Mouse (Mus musculus) kidney, adult 9 months (tissue): ENCODE measurements around the gene 1700020N01Rik.

Source experiments
- DNase-seq: peaks from one replicate; pipeline ENCODE4 v3.0.0; 2022

The 1700020N01Rik gene

DNA sequence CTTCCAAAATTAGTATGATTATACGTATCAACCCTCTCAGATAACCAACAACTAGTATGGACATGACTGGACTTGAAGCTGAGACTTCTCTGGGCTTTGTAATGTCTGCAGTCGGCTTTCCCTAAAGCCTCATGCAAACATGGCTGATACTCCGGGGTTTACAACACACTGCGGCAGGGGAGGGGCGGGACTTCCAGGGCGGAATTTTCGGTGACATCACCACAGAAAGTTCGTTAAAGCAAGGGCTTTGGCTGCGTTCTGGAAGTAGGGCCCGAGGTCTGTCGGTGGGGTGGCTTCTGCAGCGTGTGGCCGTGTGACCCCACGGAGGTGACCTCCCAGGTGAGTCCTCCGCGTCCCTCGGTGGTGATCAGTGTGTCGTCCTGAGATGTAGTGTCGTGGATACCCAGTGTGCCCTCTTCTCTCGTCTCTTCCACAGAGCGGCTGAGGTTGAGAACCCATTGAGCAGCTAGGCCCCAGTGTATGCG, at the start of gene 1700020N01Rik:
TSS of gene 1700020N01Rik (plus strand) at position 250 of the 485 bp plus-strand sequence.
- DNase-seq: no peak

DNA sequence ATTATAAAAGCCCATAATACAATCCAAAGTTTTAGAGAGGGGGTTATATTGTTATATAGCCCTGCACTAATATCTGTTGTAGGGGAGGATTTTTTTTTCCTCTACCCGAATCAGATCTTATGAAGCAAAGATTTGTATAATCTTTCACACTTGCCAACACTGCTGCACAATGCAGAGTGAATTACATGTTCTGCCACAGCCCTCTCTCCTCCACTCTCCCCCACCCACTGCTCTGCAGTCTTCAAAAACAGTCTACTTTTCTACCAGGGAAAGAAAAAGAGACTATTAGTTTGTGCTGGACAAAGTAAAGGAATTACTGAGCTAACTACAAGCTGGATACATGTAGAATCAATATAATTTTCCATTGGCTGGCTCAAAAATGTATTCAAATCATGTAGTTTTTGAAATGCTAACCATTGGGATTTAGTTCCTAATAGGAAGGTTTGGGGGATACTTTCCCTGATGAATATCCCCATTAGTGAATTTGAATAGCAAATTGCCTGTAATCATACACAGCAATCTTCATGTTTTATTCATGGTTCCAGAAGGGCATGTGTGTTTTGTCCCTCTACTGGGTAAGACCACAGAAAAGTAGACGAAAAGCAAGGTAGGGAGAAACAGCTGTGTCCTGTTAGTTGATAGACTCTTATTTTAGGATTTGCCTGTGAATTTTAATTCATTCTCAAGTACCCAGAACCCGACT, 49.2 kb upstream of the 1700020N01Rik start:
- DNase-seq: no peak

DNA sequence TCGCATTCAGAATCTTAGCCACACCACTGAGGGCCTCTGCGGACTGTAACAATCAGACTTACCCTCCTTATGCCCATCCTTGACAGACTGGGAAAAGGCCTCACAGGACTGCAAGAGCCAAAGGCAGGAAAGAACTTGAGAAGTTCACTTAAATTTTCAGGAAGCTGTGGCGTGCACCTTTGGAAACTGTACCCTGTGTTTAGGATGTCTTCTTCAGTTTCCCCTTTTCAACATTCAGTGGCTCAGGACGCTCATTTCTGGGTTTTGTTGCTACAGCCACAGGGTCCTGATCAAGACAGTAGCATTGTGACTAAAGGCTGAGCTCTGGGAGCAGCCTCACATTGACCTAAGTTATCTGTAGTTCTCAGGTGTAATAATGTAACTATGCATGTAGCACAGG, 48.2 kb upstream of the 1700020N01Rik start:
- DNase-seq: no peak

DNA sequence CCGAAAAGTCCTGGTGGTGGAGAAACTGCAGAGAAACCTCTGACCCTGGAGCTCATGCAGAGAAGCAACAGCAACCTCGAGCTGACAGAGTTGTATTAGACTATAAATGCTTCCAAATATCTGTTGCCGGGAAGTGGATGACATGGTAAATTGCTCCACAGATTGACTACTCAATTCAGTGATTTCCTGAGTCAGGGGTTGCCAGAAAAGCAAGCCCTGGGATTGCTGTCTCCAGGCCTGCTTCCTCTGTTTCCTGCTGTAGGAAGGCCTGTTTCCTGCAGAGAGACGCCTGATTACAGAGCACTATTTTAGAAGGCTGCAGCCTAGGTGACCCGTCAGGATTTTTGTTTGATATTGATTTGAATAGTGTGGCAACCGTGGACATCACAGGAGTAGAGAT, 47.5 kb upstream of the 1700020N01Rik start:
- peak; percentile 75 for DNase-seq

DNA sequence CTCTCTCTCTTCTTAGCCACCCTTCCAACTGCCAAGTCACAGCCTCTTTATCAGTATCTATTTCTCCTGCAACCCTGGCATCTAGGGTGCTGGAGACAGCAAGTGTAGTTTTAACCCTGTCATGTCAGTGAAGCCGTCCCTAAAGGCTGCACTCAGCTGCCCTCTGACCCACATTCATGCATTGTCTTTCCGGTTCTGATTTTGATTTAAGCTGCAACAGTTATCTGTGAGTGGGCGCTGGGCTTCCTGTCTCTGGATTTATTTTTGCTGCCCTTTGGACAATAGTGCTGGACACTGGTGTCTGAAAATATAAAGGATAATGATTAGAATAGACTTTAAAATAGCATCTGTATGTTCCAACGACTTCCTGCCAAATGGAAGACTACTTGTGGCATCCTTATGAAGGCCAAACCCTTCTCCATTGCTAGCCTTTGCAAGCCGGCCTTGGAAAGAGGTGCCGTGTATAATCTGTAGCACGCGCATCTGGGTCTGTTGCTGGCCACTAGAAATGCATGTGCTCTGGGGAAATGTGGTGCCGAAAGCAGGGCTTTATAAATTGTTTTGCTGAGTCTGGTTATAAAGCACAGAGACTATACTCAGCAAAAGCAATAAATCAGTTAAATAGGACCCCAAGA, 44.0 kb upstream of the 1700020N01Rik start:
- DNase-seq: no peak

DNA sequence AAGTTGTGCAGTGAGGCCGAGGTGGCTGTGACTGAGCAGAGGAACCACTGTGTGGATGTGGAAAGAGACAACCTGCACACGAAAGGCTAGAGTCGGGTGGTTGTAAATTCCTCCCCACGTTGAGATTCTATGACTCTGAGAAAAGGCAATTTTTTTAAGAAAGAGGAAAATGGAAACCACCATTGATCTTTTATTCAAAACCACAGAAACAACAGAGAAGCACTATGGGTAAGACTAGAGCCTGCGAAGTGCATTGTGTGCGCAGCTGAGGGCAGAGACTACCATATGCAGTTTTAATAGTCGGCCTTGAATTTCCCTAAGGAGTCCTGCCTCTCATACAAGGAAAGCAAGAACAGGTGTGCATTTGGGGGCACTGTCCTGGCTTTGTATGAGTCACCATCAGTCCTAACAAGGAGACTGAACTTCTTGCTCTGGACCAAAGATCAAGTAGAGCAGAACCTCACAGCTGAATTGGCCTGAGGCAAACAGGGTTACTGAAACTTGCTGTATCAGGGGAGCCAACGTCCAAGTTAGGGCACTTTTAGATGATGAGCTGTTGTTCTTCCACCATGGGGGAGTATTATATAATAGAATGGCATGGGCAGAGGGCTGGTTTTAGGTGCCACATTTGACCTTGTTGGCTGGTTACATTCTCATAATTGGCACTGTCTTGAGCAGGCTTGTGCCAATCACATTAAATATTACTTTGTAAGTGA, 39.8 kb upstream of the 1700020N01Rik start:
- peak; percentile 94 for DNase-seq

DNA sequence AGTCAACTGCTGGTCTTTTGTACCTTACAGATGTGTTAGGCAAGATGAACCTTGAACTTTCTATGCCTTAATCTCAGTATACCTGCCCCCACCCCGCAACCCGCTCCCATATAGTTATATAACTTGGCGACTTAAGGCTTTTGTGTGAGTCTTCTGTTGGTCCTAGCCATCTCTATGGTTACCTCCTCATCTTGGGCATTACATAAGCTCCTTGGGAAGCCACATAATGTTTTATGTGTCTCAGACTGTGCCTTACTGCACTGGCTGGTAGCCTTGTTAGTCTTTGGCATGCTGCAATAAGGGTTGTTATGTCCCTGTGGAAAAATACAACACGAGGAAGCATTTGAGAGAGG, 39.3 kb upstream of the 1700020N01Rik start:
- no peak for DNase-seq

DNA sequence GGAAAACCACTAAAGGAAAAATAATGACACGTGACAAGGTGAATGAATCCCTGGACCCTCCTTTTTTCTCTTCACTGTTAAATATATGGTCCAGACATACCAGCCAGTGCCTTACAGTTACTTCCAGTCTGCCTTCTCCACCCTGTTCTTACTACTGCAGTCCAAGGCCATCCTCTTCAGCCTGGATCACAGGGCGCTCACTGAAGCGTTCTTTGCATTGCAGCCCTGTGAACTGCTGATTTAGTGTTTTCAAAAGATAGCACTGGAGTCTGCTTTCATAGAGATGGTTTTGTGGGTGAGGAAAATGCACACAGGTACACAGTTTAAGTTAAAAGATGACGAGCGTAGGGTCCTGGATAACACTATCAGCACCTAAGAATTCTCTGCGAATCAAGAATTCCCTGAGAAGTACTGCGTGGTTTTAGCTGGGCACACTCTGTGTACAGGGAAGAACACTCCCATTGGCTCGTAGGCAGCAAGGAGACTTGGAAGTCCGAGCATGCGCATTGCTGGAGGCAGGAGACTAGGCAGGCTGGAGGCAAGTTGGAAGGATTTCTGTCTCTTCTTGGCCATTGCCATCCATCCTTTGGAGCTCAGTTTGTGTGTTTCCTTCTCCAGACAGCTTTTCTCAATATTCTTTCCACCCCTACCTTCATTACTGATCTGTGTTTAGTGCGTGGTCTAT, 37.9 kb upstream of the 1700020N01Rik start:
- peak; percentile 52 for DNase-seq

DNA sequence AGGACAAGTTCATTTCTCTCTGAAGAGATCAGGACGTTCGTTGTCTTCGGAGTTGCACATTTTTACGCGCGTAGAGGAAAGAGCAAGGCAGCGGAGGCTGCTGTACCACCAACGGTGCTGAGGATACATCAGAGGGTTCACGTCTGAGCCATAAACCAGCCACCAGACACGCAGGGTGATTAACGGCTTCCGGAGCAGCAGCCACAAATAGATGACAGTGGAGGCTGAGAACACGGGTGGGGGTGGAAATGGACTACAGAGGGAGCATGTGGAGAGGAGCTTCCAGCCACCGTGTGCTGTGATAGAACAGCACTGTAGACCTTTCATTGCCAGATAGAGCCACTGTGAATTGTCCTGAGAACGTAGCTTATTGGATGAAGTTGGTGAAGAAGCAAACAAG, 33.2 kb upstream of the 1700020N01Rik start:
- DNase-seq: peak; percentile 65

DNA sequence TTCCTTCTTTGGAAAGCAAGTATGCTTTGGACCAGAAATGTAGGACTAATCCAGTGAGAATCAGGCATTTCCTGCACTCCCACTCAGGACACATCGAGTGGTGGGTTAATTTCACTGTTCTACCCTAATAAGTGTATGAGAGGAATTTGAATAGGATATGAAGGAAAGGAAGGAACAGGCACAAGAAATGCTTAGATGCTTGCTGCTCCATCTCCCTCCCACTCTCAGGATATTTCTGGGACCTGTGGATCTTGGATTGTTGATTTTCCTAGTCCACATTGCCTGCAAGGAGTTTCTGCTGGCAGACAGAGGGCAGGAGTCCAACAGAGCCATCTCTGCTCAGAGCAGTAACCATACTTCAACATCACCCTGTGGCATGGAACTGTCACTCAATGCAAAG, 31.8 kb upstream of the 1700020N01Rik start:
- no peak for DNase-seq

DNA sequence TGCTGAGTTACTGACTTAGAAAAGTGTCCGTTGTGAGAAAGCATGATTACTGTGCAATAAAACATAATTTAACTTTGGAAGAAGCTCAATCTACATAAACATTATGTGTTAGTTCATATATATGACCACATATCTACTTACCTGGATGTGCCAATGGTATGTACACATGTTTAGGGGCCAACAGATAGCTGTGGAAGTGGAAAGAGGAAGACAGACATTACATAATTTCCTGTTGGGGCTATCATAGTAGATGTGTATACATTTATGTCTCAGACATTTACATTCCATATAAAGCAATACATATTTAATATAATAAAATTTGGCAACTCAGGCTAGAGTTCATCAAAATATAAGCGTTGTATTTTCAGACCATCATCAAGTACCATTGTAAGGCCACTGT, 29.5 kb upstream of the 1700020N01Rik start:
- no peak for DNase-seq

DNA sequence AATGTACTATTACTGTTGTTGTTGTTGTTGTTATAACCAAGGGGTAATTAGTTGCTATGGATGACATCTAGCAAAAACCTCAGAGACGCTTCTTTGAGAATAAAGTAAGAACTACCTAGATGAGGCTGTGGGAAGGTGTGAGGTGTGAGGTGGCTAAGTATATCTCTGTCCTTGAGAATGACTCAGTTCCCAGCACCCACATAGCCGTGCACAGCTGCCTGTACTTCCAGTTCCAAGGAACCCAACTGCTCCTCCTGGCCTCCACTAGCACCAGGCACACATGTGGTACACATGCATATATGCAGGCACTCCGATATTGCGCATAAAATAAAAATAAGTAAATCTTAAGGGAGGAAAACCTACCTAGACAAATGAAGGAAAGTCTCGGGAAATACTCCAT, 28.8 kb upstream of the 1700020N01Rik start:
- DNase-seq: no peak

DNA sequence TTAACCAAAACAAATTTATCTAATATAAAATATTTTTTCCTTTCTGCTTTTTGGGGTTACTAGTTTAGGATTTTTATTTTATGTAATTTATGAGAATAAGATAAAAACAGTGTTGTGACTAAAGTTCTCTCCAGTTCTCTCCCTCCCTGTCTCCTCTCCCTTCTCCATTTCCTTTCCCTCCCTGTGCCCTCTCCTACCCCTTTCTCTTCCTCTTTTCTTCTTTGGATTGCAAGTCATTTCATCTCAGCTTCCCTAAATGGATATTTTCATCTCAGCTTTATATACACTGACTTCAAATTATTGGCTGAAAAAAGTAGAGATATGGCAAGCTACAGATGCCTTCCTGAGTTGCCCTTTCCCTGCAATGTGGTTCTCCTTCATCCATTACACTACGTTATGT, 26.9 kb upstream of the 1700020N01Rik start:
- no peak for DNase-seq

DNA sequence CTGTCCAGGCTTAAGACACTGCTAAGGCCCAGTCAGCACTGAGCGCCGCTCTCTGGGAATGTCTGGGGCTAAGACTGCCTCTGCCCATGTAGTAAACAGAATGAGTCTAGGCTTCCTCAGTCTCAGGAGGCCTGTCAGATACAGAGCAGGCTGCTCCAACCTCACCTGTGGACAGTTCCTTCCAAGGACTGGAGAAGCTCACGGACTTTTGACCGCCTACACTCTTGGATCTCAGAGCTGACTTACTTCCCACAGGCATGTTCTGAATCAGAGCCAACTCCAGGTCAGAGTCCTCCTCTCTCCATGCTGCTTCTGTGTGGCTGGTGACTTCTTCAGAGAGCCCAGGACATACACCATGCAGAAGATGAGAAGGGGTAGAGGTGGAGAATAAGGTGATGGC, 21.3 kb upstream of the 1700020N01Rik start:
- DNase-seq: peak; percentile 91

DNA sequence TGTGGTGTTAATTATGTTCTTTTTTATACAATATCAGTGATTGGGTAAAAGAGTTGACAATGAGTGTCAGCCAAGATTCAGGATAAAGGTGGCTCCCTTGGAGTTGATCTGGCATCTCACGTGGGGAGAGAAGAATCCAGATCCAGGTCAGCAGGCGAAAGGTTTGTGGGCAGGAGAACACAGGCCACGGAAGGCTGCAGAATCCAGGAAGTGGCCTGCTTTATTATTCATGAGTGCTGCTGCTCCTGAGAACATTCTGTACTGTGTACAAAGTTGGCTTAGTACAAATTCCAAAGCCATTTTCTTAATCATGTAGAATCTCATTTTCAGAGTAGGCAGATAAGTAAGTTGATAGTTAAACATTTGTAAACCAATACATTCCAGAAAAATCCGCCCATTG, 19.2 kb upstream of the 1700020N01Rik start:
- DNase-seq: peak; percentile 92

DNA sequence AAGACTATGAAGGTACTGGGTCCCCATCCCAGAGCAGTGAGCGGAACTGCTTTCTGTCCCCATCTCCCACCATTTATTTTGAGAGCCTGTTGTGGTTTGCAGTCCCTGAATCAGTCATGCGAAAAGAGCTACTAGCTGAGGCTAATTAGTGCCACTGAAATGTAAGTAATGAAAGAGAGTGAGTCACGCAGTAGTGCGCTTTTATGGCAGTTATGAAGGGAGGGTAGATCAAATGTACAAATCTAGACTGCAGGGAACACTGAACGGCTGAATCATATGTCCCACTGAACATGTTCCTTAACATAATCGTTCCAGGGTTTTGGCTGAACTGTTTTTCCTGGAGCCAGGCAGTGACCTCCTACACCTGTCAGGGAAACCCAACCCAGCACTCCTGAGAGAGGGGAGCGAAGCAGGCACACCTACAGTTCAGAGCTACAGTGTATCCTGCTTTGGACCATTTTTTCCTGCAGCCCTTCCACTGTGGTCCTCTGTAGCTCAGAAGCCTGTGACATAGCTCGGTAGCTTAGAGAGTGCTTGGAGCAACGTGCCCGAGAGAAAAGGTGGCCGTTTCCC, 17.1 kb upstream of the 1700020N01Rik start:
- no peak for DNase-seq

DNA sequence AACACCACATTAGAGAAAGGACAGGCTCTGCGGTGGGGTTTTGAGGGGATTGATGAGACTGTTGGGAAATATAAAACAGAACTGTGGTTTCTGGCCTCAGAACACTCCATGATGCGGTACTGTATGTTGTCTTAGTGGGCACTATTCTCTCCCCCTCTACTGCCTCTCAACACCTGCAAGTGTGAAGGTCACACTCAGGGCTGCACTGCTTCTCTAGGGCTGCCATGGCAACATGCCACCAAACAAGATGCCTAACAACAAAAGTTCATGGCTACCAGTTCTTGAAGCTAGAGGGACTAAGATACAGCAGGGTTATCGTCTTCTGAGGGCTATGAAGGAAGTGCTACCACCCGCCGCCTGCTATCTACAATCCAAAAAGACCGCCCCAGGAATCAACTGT, 15.1 kb upstream of the 1700020N01Rik start:
- no peak for DNase-seq

DNA sequence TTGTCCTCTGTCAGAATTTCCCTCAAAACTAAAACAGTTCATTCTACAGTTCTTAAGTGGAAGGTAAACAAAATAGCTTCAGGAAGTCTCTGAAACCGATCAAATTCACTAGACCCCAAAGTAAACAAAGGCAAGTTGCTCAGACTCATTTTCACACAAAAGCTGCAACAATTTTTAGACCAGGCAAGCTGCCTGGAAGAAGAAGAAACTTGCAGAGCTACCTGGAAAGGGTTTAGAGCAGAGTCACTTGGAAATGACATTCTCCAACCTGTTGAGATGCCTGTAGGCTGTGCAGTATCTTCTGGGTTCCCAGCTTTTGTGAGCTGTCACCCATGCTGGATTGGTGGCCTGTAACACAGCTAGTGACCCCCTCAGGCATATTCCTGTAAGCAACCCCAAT, 11.4 kb upstream of the 1700020N01Rik start:
- DNase-seq: no peak

DNA sequence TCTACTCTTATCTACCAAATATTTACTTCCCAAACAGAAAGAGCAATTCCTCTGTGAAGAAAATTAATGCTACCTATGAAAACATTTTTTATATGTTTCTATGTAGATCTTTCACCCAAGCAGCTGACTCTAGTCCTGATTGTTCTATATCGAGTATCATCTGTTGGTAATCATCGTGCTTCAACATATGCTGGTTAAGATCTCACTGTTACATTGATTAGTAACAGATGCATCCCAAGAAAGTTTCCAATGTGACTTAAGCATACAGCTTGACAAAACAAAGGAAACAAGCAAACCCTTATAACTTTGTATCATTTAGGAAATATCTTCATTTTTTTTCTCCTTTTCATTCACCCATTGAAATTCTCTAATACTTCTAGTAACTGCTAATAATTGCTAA, 5.9 kb upstream of the 1700020N01Rik start:
- DNase-seq: no peak

DNA sequence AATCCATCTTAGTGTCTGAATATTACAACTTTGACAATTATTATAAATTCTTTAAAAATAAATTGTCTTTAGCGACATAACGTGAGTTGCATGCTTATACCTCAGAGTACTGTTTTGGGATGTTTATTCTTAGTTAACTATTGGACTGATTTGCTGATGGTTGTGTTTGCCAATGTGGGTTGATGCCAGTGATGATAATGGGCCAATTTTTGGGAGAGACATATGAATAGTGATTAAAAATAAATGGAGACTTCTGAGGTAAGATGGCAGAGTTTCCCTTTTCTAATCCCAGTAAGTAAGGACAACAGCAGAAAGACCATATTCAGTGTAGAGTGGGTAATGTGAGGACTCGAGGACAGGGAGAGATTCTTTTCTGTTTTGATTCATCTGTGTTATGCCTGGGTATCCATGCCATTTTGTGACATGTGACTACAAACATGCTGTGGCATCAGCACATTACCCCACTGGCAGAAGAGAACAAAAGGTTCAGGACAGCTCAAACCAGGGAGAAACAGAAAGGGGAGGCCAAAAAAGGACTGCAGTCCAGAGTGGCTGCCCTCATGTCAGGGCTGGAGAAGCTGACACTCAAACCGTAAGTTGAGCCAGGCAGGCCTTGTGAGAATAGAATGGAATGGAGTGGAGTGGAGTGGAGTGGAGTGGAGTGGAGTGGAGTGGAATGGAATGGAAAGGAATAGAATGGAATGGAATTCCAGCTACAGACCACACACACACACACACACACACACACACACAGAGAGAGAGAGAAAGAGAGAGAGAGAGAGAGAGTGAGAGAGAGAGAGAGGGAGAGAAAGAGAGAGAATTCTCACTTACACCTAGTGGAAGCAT, 4.7 kb upstream of the 1700020N01Rik start:
- no peak for DNase-seq

DNA sequence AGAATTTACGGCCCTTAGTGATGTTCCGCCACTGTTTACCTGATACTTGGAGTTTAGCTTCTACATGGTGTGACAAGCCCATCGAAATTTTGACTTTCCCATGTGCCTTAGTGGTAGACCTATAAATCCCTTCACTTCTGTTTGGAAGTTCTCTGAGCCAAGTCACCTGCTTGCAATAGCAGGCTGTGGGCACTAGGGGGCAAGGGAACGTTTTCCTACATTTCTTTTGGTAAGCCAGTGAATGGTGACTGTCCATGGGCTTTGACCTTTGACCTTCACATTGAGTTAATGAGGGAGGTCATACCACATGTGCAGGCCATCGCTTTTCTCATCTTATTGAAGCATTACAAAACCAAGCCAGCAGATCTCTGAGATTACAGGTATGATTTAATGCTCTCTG, 8.0 kb downstream of the 1700020N01Rik start:
- peak; percentile 89 for DNase-seq

DNA sequence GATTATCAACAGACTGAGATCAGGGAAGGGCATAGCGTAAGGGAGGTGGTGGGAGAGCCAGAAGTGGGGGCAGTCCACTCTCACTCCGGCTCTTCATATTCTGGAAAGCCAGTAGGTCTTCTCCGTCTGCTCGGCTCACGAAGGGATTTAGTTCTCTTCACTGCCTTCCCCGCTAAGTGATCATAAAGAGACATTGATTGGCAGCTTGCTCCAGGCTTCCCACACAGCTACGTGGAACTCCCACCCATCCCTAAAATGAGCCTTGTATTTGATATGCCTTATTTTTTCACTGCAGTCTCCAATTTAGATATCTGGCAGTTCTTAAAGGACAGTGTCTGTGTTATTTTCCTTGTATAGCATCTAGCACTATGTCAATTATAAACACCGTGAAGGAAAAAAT, 11.5 kb downstream of the 1700020N01Rik start:
- DNase-seq: no peak
